Mouse (Mus musculus) Patski (cell line): ENCODE results near the gene Pirt. TPM values are rescaled to one million over a fixed set of nuclear protein-coding genes. Genes with fewer than 3 reads are reported as not detected.

Source experiments
- ATAC-seq: fragments of 100-300 bp; one replicate; pipeline ENCODE4 v1.8.0; 2021
- CTCF ChIA-PET: fragments of 350-600 bp; sonication (Branson Sonifier 250); formaldehyde crosslinking; loops from one replicate; lab custom pipeline; 2022; ENCODE audit warnings: inconsistent platforms; lab: Charles Lee
- POLR2A ChIA-PET: fragments of 350-600 bp; sonication (Branson Sonifier 250); formaldehyde crosslinking; loops from one replicate; lab custom pipeline; 2022; ENCODE audit warnings: antibody characterized with exemption, inconsistent platforms; lab: Charles Lee
- DNase-seq: peaks from one replicate; pipeline ENCODE4 v3.0.0-alpha.2; 2011; ENCODE audit warnings: low read depth, low spot score
- H3K27me3 ChIP-seq: fragments of 371-371 bp; one replicate; pipeline ENCODE4 v1.5.1; 2021
- CTCF ChIP-seq: fragments of 100-300 bp; IDR thresholded peaks from one replicate; pipeline ENCODE4 v1.5.1; 2021
- in situ Hi-C: fragments of 300-500 bp; cut with MboI; formaldehyde crosslinking; loops from 3 replicates; pipeline ENCODE4 v1.11.1; 2018; ENCODE audit warnings: low pct_unique_long_range_greater_than_20kb, mixed read lengths
- polyA plus RNA-seq: library from polyadenylated mRNA; unstranded; gene quantifications from one replicate; pipeline ENCODE4 v1.2.3, GENCODE M21; 2021

Pirt gene
- polyA plus RNA-seq, 1 experiment from 2014 or later: not detected

DNA sequence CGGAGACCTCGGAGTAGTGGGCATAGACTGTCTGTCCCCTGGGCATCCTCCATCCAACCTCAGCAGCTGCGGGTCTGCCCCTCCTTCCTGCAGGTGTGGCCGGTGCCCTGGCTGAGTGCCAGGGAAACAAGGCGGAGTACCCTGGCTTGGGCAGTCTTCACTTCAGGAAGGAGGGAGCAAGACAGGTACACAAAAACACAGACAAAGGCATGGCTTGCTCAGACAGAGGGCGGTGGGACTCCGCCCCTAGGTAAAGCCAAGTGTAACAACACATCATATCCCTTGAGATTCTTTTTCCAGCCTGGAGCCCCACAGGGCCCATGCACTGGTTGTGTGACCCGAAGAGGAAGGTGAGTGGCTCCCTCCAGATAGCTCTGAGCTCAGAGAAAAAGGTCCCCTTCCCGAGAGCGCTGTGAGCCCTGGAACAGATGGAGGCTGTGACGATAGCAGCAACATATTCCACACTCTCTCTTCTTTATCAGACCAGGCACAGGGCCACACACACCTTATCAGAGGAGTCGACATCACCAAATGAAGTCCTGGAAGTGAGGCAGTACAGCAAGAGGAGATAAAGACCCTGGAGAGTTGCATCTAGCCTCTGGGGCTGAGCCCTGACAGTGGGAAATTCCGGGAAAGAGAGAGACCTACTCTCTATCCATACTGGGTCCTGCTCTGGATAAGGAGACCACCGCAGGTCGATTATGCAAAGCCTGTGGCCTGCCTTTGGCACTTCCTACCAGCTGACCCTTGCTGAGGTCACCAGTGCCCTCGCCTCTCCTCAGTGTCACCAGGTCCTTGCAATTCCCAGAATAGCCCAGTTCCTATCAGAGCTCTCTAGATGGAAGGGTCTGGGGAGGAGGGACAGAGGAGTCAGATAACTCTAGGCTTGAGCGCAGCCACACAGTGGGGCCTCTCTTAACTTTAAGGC, 1.0 kb downstream of the Pirt start:
- no peak for TF ChIP-seq CTCF
- peaks cover 31% of the 10 kb centered on the region for H3K27me3 ChIP-seq
- POLR2A ChIA-PET: no interaction called here
- DNase-seq (no peak), ATAC-seq (no peak)
- in situ Hi-C loops: no loop called here
- CTCF ChIA-PET: no interaction called here

DNA sequence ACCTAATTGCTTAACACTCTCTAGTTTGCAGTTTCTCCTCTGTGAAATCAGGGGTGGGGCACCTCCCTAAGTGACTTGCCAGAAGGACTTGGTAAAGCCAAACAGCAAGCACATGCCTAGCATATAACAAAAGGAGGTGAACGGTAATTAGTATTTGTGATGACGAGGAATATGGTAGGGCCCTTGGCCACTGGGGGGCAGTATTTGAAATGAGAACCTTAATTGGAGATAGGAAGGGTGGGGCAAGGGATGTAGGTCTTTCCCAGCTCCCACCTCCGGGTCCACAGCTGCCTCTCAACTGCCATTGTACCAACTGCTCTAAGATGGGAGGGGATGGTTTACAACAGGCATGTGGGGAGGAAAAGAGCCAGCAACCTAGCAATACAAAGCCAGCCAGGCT, 2.5 kb downstream of the Pirt start:
- DNase-seq: no peak
- CTCF ChIA-PET: interaction anchor here (1.1 to 1.9 kb wide), 3 partner anchors 8 to 70 kb away, joined by 3 to 5 read pairs (median 4); no protein-coding TSS in a partner anchor
- TF ChIP-seq CTCF: peak; percentile 58
- peaks cover 35% of the 10 kb centered on the region for H3K27me3 ChIP-seq
- in situ Hi-C loops: no loop called here
- no peak for ATAC-seq
- POLR2A ChIA-PET: no interaction called here

DNA sequence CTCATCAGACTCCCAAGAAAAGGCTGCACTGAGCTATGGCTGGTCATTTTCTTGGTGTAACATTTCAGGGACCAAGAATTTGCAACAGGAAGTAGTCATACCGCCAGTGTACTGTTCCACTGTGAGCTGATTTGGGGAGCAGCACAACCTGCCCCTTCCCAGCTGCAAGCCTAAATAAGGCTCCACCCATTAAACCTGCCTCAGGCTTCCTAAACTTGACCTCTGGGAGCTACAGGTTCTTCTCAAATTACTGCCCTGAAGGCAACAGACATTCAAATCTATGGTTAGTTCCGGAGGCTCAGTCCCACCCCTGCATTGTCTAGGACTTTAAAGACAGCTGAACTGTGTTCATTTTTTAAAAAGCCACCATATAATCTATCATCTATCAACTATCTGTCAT, 8.2 kb downstream of the Pirt start:
- DNase-seq (no peak), ATAC-seq (no peak)
- peaks cover 17% of the 10 kb centered on the region for H3K27me3 ChIP-seq
- ChIA-PET POLR2A (no interaction called here), CTCF (interaction anchor here (1.2 kb wide), 1 partner anchor 85 kb away, joined by 3 read pairs; no protein-coding TSS in a partner anchor)
- no peak for TF ChIP-seq CTCF
- in situ Hi-C loops: loop anchor here (5.0 kb wide), 1 partner anchor 62 kb away; no protein-coding TSS in a partner anchor

DNA sequence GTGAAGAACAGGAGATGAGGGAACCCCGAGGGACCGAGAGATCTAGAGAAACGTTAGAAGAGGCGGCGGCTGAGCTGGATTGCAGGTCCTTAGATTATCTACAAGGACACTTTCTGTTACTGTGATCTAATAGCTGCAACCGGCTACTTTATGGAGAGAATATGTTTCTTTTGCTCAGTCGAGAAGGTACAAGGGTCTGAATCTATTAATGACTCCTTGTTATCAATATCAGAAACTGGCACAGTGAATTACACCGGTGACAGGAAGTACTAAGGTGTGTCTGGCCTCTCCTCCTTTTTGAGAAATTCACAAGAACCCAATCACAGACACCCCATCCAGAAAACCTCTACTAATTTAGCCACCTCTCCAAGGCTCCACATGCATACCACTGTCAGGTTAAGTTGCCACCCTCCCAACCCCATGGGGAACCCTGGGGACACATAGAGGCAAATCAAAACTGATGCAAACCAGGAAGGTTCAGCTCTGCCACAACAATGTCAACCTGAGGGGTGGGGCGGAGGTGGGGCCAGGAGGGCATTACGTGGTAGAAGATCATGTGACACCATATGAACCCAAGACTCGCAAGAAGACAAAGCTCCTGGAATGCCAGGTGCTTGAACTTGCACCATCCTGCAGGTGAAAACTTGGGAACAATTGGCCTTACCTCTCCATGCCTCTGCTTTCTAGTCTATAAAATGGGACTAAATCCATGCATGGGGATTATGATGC, 12.5 kb downstream of the Pirt start:
- ChIA-PET CTCF (no interaction called here), POLR2A (no interaction called here)
- H3K27me3 ChIP-seq: peaks cover 6% of the 10 kb centered on the region
- in situ Hi-C loops: loop anchor here (5.0 kb wide), 1 partner anchor 58 kb away; no protein-coding TSS in a partner anchor
- TF ChIP-seq CTCF: no peak
- DNase-seq (no peak), ATAC-seq (no peak)

DNA sequence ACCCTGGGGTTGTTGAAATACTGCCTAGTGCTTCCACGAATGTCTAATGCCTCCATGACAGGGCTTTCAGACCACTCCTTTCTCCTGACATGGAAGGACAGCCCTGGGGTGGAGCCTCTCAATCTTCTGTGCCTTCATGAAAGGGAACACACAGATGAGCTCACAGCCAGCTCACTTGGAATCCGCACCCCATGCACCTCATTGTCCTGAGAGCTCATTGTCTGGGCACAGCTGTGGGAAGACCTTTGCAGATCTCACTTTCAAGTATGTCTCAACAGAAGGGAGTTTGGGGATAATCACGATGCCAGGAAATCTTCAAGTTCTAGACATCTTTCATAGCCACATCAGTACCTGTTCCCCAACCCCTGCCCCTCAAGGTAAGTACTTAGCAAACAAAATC, 16.5 kb downstream of the Pirt start:
- DNase-seq: no peak
- H3K27me3 ChIP-seq: peaks cover 24% of the 10 kb centered on the region
- CTCF ChIA-PET: interaction anchor here (1.4 kb wide), 1 partner anchor 14 kb away, joined by 5 read pairs; no protein-coding TSS in a partner anchor
- in situ Hi-C loops: no loop called here
- POLR2A ChIA-PET: no interaction called here
- TF ChIP-seq CTCF: no peak
- ATAC-seq: no peak

DNA sequence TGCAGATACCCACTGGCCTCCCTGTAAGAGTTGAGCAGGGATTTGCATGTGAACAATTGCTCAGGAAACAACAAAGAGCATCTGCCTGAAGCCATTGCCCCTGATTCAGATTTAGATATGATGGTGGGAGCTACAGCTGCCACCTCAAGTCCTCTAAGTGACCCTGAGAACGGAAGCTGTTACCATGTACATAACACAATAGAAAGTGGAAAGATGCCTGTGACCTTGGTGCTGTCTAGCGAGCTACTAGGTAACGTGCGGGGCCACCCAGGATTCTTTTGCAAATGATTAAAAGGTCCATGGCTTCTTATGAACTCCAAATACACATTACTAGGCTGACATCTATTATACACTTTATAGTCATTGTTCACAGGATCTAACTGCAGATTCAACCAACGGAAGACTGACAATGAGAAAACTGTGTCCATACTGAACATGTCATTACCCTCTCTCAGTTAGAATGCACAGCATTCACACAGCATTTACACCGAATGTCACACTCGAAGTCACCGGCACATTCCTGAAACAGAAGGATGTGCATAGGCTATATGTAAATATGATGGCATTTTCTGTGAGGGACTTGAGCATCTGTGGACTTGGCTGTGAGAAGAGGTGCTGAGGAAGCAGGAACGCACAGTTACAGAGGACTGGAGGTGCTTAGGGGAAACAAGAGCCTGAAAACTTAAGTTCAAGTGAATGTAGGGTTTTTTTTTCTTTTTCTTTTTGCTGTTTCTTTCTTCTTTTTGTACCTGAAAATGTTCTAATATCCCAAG, 21.2 kb downstream of the Pirt start:
- ChIA-PET POLR2A (no interaction called here), CTCF (interaction anchor here (0.6 kb wide), 1 partner anchor 642 kb away, joined by 3 read pairs; no protein-coding TSS in a partner anchor)
- peaks cover 42% of the 10 kb centered on the region for H3K27me3 ChIP-seq
- DNase-seq: no peak
- no peak for TF ChIP-seq CTCF
- ATAC-seq: no peak
- in situ Hi-C loops: no loop called here

DNA sequence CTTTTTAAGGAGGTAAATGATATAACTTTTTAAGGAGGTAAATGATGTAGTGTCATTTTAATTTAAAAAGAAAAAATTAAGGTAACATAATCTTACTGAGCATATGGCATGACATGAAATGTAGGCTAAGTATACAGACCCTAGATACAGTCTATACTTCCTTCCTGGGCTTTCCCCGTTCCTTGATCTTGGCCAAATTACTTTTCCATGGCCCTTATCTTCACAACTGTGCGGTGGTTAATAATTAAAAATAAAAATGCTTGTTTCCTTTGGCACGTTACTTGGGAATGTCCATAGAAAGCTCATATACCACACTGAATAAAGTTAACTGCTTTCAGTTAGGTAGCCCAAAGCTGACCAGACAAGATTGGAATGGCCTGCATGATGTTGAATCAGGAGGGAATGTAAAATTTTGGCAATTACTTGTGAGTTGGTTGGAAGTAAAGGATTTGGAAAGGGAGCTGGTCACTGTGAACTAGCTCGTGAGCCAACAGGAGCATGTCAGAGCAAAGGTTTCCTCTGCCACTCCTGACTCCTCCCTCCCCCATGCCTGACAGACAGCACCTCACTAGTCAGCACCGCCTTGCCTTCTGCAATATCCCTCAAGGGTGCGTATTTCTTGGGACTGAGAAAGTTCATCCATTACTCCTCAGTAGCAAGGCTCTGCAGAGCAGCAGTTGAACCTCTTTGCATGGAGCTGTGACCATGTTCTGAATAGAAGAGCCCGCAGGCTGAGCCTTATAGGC, 22.8 kb downstream of the Pirt start:
- no peak for ATAC-seq
- H3K27me3 ChIP-seq: peaks cover 42% of the 10 kb centered on the region
- ChIA-PET POLR2A (interaction anchor here (0.6 kb wide), 1 partner anchor 25 kb away, joined by 3 read pairs; no protein-coding TSS in a partner anchor), CTCF (no interaction called here)
- TF ChIP-seq CTCF: no peak
- in situ Hi-C loops: no loop called here
- DNase-seq: no peak

DNA sequence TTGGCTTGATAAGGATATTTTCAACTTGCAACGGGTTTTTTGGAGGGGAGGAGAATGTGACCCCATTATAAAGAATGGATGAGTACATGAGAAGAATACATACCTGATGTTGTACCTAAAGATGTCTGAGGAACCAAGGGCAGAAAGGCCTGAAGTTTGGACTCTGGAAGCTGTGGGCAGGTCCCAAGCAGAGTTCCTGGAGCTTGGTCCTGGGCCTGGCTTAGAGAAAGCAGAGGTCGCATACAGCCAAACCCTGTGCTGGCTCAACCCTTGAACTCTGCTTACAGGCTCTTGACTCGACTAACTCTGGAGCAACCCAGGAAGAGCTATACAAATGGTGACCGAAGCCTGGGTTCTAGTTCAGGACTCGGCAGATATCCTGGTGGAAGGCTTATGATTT, 30.2 kb downstream of the Pirt start:
- no peaks in the 10 kb centered on the region for H3K27me3 ChIP-seq
- TF ChIP-seq CTCF: no peak
- in situ Hi-C loops: no loop called here
- DNase-seq (no peak), ATAC-seq (no peak)
- ChIA-PET CTCF (no interaction called here), POLR2A (no interaction called here)

DNA sequence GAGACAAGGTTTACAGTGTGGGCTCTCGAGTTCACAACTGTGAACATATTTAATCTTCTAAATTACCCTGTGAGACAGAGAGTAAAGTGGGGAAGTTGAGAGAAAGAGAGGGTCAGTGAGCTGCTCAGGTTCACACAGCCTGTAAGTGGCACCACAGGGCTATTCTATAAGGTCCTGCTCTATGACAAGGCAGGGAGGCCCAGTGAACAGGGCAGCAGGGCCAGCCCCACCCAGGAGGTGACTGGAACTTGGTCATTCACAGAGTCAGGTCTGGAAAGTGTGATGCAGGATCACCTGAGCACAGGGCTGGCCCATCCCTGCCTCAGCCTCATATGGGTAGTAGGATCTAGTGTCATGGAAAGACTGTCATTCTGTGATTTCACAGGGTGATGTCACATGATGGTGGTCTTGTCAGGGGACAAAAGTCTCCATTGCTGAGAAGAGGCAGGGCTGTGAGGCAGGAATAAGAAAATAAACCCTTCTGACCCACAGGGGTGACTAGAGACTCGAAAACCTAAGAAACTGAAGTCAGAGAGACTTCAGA, 33.5 kb downstream of the Pirt start:
- POLR2A ChIA-PET: no interaction called here
- ATAC-seq (no peak), DNase-seq (no peak)
- CTCF ChIA-PET: no interaction called here
- no peaks in the 10 kb centered on the region for H3K27me3 ChIP-seq
- TF ChIP-seq CTCF: no peak
- in situ Hi-C loops: no loop called here
